Mouse (Mus musculus) kidney, embryonic 14.5 days (tissue): ENCODE results near the gene Chrnb4. TPM values are rescaled to one million over a fixed set of nuclear protein-coding genes. Genes with fewer than 3 reads are reported as not detected.

Source experiments
- ATAC-seq: fragments of 200-750 bp; cut with Nextera tagmentation; 2 replicates; pipeline ENCODE4 v1.8.0; 2017; ENCODE audit warnings: moderate number of reproducible peaks, mild to moderate bottlenecking, moderate TSS enrichment, moderate library complexity; ENCODE audit not compliant: low FRiP score, low TSS enrichment
- H3K27ac ChIP-seq: fragments of 300-500 bp; sonication (generic); 2 replicates; pipeline ENCODE4 v1.5.1; 2014; ENCODE audit warnings: low read depth, mild to moderate bottlenecking, low read length, moderate library complexity, mixed read lengths
- H3K27me3 ChIP-seq: fragments of 300-500 bp; sonication (generic); 2 replicates; pipeline ENCODE4 v1.6.1; 2014; ENCODE audit warnings: mild to moderate bottlenecking, low read length; ENCODE audit not compliant: control insufficient read depth, insufficient read depth
- H3K36me3 ChIP-seq: fragments of 300-500 bp; sonication (generic); 2 replicates; pipeline ENCODE4 v1.6.1; 2014; ENCODE audit warnings: low read length, mixed read lengths; ENCODE audit not compliant: control insufficient read depth, insufficient read depth
- H3K4me1 ChIP-seq: fragments of 300-500 bp; sonication (generic); 2 replicates; pipeline ENCODE4 v1.6.1; 2014; ENCODE audit warnings: low read length, mixed read lengths; ENCODE audit not compliant: control insufficient read depth, insufficient read depth
- H3K4me2 ChIP-seq: fragments of 300-500 bp; sonication (generic); replicated peaks from 2 replicates; pipeline ENCODE4 v1.6.1; 2014; ENCODE audit warnings: low read depth, mild to moderate bottlenecking, low read length
- H3K4me3 ChIP-seq: fragments of 300-500 bp; sonication (generic); 2 replicates; pipeline ENCODE4 v1.5.1; 2014; ENCODE audit warnings: mild to moderate bottlenecking, low read length
- H3K9ac ChIP-seq: fragments of 300-500 bp; sonication (generic); 2 replicates; pipeline ENCODE4 v1.6.1; 2014; ENCODE audit warnings: low read depth, mild to moderate bottlenecking, low read length, moderate library complexity
- H3K9me3 ChIP-seq: fragments of 300-500 bp; sonication (generic); 2 replicates; pipeline ENCODE4 v1.6.1; 2016; ENCODE audit warnings: low read length; ENCODE audit not compliant: control insufficient read depth
- WGBS: fragments of 180-500 bp; shearing (Covaris S2); extraction: QIAGEN DNeasy Blood & Tissue Kit; methylation state at CpG from one replicate; pipeline ENCODE4 v1.1.7; 2014; 5-methylcytosine and 5-hydroxymethylcytosine counted together
- polyA plus RNA-seq: library from polyadenylated mRNA; unstranded; fragments of >200 nt; fragmentation: Nextera tagmentation; extraction: Ambion mirVana; gene quantifications from 2 replicates; pipeline ENCODE4 v1.2.1, GENCODE M21; 2014

Gene Chrnb4
- polyA plus RNA-seq, 1 experiment from 2014 or later: 1.6 TPM

- H3K9me3 ChIP-seq: no peaks in the 10 kb centered on the region
- H3K27me3 ChIP-seq: no peaks in the 10 kb centered on the region; the same call in 1 of the 2 replicates
- peak; percentile 46; the same call in 1 of the 2 replicates for ATAC-seq
- H3K27ac ChIP-seq: no peak overlapping the region
- H3K9ac ChIP-seq: no peak overlapping the region
- no peaks in the 10 kb centered on the region for H3K36me3 ChIP-seq
- no peak overlapping the region for H3K4me2 ChIP-seq
- 78% methylated on average over 4 of the region's 4 CpGs for WGBS
- no peak overlapping the region for H3K4me3 ChIP-seq
- H3K4me1 ChIP-seq: no peaks in the 10 kb centered on the region
These were observed 9.5 kb upstream of the Chrnb4 start for GRCm38 (mm10) chr9:55058067-55058466.

GRCm38 (mm10) chr9:55055386-55055930 lies 6.9 kb upstream of the Chrnb4 start:
- H3K9ac ChIP-seq: no peak overlapping the region
- no peak overlapping the region for H3K4me3 ChIP-seq
- H3K4me2 ChIP-seq: no peak overlapping the region
- WGBS: 80% methylated on average over 2 of the region's 2 CpGs
- H3K4me1 ChIP-seq: no peaks in the 10 kb centered on the region
- H3K36me3 ChIP-seq: no peaks in the 10 kb centered on the region
- no peak overlapping the region for H3K27ac ChIP-seq
- H3K9me3 ChIP-seq: no peaks in the 10 kb centered on the region
- no peak for ATAC-seq
- H3K27me3 ChIP-seq: no peaks in the 10 kb centered on the region; the same call in 1 of the 2 replicates

- Histone ChIP-seq H3K9me3 (no peaks in the 10 kb centered on the region), H3K9ac (no peak overlapping the region), H3K27me3 (no peaks in the 10 kb centered on the region), H3K4me2 (no peak overlapping the region), H3K4me1 (peaks cover 5% of the 10 kb centered on the region; the same call in 1 of the 2 replicates), H3K4me3 (no peak overlapping the region), H3K27ac (no peak overlapping the region), H3K36me3 (no peaks in the 10 kb centered on the region)
- ATAC-seq: no peak
- 0% methylated on average over 3 of the region's 3 CpGs for WGBS
These were observed 1.8 kb downstream of the Chrnb4 start for GRCm38 (mm10) chr9:55046764-55047163.

GRCm38 (mm10) chr9:55045001-55045400 lies 3.6 kb downstream of the Chrnb4 start:
- Histone ChIP-seq H3K27ac (no peak overlapping the region), H3K27me3 (no peaks in the 10 kb centered on the region), H3K9me3 (no peaks in the 10 kb centered on the region), H3K36me3 (no peaks in the 10 kb centered on the region), H3K9ac (no peak overlapping the region), H3K4me1 (peaks cover 5% of the 10 kb centered on the region; the same call in 1 of the 2 replicates), H3K4me3 (no peak overlapping the region), H3K4me2 (no peak overlapping the region)
- 73% methylated on average over 2 of the region's 2 CpGs for WGBS
- ATAC-seq: no peak

- Histone ChIP-seq H3K4me1 (peaks cover 3% of the 10 kb centered on the region; the same call in 1 of the 2 replicates), H3K27ac (no peak overlapping the region), H3K9ac (no peak overlapping the region), H3K4me3 (no peak overlapping the region), H3K4me2 (no peak overlapping the region), H3K9me3 (no peaks in the 10 kb centered on the region), H3K27me3 (no peaks in the 10 kb centered on the region), H3K36me3 (no peaks in the 10 kb centered on the region)
- ATAC-seq: no peak
- 10% methylated on average over 8 of the region's 8 CpGs for WGBS
These were observed 4.9 kb downstream of the Chrnb4 start for GRCm38 (mm10) chr9:55043688-55044087.

GRCm38 (mm10) chr9:55041389-55041788 lies 7.2 kb downstream of the Chrnb4 start:
- H3K9me3 ChIP-seq: no peaks in the 10 kb centered on the region
- no peaks in the 10 kb centered on the region for H3K27me3 ChIP-seq
- H3K36me3 ChIP-seq: no peaks in the 10 kb centered on the region

GRCm38 (mm10) chr9:55039983-55040382 lies 8.6 kb downstream of the Chrnb4 start:
- 71% methylated on average over 5 of the region's 5 CpGs for WGBS
- H3K9me3 ChIP-seq: no peaks in the 10 kb centered on the region
- H3K36me3 ChIP-seq: no peaks in the 10 kb centered on the region
- no peak overlapping the region for H3K27ac ChIP-seq
- H3K4me2 ChIP-seq: no peak overlapping the region
- no peaks in the 10 kb centered on the region for H3K4me1 ChIP-seq
- no peak overlapping the region for H3K9ac ChIP-seq
- H3K27me3 ChIP-seq: no peaks in the 10 kb centered on the region
- ATAC-seq: no peak
- no peak overlapping the region for H3K4me3 ChIP-seq

More at GRCm38 (mm10) chr9:55041389-55041788, 7.2 kb downstream of the Chrnb4 start:
- 70% methylated on average over 2 of the region's 2 CpGs for WGBS
- H3K4me1 ChIP-seq: no peaks in the 10 kb centered on the region
- H3K4me2 ChIP-seq: no peak overlapping the region
- no peak overlapping the region for H3K9ac ChIP-seq
- no peak overlapping the region for H3K27ac ChIP-seq
- ATAC-seq: no peak
- no peak overlapping the region for H3K4me3 ChIP-seq

- Histone ChIP-seq H3K9me3 (no peaks in the 10 kb centered on the region), H3K4me3 (no peak overlapping the region), H3K9ac (no peak overlapping the region), H3K4me1 (no peaks in the 10 kb centered on the region), H3K4me2 (no peak overlapping the region), H3K36me3 (no peaks in the 10 kb centered on the region), H3K27me3 (no peaks in the 10 kb centered on the region), H3K27ac (no peak overlapping the region)
- 79% methylated on average over 8 of the region's 8 CpGs for WGBS
- ATAC-seq: no peak
These were observed 9.6 kb downstream of the Chrnb4 start for GRCm38 (mm10) chr9:55038948-55039347.

- Histone ChIP-seq H3K27me3 (peaks cover 9% of the 10 kb centered on the region), H3K9ac (no peak overlapping the region), H3K27ac (no peak overlapping the region), H3K4me3 (no peak overlapping the region), H3K36me3 (no peaks in the 10 kb centered on the region), H3K4me2 (no peak overlapping the region), H3K9me3 (no peaks in the 10 kb centered on the region), H3K4me1 (0 out of 2 replicates have a peak, but pooled peaks cover under 1% of the 10 kb centered on the region)
- WGBS: 71% methylated on average over 6 of the region's 6 CpGs
- no peak for ATAC-seq
These were observed 17.0 kb downstream of the Chrnb4 start for GRCm38 (mm10) chr9:55031435-55032167.
